Mouse (Mus musculus) gastrocnemius, adult 8-10 months (tissue): ENCODE results near the gene Map6. TPM values are rescaled to one million over a fixed set of nuclear protein-coding genes. Genes with fewer than 3 reads are reported as not detected.

Experiments
- DNase-seq, 2 experiments: peaks; one replicate each; pipeline ENCODE4 v3.0.0; 2022; ENCODE audit warnings: low spot score in 2 of 2
- total RNA-seq, 4 experiments: library from RNA; stranded (reverse); gene quantifications; 2 replicates each; pipeline ENCODE4 v1.2.4; 2022

Map6 gene
- total RNA-seq, 4 experiments from 2014 or later: 1.5 to 2.8 (median 2.1) TPM

DNA sequence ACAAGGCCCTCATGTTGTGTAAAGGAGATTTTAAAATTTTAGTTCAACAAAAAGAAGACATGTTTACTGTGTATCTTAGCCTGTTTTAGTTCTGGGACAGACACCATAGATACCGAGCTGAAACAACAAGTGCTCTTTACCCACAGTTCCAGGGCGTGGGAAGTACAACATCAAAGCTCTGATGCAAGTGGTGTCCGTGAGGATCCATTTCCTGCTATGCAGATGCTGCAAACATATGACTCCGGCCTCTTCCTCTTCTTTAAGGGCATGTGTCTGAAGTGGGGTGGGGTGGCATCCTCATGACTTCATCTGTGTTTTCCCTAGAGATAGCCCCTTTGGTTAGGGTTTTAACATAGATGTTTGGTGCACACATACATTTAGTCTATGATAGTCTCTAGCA, 3.7 kb upstream of the Map6 start:
- DNase-seq: no peak

DNA sequence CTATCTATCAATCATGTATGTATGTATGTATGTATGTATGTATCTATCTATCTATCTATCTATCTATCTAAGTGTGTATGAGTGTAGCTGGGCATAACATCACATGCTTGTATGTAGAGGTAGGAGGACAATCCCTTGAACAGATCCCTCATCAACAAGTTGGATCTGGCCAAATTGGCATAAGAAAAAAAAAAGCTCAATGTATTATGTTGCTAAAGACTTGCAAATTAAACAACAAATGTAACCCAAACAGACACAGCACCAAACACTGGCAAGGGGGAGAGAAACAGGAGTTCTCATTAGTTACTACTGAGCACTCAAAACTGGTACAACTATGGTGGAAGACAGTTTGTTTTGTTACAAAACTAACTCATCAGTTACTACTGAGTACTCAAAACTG, 2.6 kb upstream of the Map6 start:
- DNase-seq: no peak

DNA sequence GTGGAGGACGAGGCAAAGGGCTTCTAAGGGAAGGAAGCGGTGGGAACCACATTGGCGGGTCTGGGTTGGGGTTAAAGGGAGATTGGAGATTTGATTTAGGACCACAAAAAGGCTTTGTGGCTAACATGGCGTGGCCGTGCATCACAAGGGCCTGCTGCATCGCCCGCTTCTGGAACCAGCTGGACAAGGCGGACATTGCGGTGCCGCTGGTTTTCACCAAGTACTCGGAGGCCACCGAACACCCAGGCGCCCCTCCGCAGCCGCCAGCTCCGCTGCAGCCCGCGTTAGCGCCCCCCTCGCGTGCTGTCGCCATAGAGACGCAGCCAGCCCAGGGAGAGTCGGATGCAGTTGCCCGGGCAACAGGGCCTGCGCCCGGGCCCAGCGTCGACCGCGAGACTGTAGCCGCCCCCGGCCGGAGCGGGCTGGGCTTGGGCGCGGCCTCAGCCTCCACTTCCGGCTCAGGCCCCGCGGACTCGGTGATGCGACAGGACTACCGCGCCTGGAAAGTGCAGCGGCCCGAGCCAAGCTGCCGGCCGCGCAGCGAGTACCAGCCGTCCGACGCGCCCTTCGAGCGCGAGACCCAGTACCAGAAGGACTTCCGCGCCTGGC, 754 bp downstream of the Map6 start:
- DNase-seq: peak; percentile 26 to 42

DNA sequence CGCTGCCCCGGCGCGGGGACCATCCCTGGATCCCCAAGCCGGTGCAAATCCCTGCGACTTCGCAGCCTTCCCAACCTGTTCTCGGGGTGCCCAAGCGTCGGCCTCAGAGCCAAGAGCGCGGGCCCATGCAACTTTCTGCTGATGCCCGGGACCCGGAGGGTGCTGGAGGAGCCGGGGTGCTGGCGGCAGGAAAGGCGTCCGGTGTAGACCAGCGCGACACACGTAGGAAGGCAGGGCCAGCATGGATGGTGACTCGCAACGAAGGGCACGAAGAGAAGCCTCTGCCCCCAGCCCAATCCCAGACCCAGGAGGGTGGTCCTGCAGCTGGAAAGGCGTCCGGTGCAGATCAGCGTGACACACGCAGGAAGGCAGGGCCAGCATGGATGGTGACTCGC, 1.3 kb downstream of the Map6 start:
- DNase-seq: no peak

DNA sequence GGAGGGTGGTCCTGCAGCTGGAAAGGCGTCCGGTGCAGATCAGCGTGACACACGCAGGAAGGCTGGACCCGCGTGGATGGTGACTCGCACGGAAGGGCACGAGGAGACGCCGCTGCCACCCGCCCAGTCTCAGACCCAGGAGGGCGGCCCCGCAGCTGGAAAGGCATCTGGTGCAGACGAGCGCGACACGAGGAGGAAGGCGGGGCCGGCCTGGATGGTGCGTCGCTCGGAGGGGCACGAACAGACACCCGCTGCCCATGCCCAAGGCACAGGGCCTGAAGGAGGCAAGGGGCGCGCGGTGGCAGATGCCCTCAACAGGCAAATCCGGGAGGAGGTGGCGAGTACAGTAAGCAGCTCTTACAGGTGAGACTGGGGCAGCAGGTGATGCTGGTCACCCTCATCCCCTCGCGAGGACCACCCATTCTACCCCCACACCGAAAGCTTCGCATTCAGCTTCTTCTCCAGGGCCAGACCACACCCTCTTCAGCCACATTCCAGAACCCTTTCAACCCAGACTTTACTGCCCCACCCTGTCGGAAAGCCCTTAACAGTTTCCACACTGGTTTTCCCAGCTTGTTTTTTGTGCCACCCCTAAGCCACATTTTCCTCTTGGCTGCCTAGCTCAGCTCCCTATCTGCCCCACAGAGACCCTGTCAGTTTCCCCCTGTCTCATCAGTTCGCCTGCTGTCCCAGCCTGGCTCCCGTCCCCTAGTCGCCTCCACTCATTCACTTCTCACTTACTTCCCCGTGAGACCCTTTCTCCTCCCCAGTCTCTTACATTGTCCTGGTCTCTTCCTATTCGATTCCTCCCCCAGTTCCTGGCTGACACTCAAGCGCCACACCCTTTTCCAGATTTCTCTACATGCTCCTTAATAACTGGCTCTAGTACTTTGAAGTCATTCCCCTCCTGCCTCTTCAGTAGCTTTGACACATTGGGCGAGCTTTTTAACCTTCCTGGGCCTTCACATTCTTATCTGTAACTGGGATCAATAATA, 2.0 kb downstream of the Map6 start:
- DNase-seq: peak in 1 of 2 experiments; percentile 9

DNA sequence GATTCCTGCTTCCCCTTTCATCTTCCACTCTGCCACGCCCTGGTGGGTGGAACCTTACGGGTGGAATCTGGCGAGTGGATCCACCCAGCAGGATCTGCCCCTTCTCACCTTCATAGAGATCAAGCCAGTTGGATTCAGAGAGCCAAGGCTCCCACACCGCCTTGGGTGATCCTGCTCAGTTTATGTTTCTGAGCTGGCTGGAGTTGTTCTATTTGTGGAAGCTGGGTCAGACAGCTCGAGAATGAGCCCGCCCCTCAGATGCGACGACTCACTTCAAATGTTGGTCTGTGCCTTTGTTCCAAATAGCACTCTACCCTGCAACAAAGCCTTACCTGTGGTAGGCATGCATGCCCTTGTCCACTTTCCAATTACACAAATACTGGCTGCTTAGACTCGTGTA, 4.4 kb downstream of the Map6 start:
- peak in 1 of 2 experiments; percentile 33 for DNase-seq

DNA sequence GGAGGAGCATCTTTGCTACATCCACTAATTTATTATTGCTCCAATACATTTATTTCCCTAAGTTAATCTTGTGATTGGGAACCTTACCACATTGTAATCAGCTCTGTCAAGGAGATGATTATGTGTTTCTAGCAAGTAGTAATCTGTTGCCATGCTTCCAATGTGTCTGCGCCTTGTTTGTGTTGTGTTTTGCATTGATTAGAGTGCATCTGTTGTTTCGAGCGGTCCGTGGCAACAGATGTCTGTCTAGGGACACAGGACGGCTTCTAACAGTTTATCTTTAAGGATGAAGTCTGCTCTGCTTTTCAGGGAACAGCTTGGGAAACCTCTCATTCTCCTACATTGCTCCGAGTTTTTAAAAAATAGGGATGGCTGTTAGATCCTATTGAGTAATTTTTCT, 7.9 kb downstream of the Map6 start:
- DNase-seq: no peak

DNA sequence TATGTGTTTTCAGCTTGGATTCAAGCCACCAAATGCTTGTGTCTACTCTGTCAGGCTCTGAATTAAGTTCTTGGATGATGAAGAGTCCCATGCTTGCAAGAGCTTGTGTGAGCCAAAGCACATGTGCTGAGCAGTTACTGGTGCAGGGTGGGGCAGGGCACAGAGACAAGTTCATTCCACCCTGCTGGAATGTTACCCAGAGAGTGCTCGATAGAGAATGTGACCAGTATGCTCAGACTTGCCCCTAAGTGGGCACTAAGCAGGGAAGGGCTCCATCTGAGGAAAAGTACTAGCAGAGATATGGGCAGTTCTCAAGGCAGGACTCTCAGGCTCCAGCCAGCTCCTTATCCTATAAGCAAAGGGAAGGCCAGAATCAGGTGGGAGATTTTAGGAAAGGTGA, 9.4 kb downstream of the Map6 start:
- DNase-seq: no peak

DNA sequence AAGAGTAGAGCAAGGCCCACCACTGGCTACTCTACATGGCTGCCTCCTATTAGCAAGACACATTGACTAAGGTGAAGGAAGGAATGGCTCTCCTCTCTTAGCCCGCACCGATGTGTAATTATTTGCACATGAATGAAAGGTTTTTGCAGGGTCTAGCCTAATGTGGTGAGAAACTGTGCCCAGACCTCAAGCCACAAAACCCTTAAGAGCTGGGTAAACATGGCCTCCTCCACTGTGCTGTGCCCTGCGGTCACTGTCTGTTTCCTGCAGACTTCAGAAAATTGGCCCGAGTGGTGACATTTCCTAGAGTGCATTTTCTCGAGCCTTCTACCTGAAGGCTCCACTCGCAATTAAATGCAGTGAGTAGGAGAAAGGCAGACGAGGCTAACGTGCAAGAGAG, 11.1 kb downstream of the Map6 start:
- DNase-seq: no peak

DNA sequence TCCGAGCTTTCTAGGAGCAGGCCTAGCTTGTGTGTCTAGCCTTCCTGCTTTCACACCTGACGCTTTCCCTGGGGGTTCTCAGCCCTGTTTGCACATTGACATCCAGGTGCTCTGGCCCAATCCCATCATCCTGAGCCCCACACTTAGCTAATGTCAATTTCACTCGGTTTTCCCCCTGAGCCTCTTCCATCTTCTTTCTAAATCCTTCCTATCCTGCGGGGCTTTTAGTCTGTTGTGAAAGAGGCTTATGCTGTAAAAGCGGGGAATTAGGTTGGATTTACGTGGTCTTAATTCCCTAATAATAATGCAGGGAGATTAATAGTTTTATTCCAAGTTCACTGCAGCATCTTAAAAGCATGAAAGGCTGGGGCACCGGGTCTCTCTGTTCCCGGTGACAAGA, 12.3 kb downstream of the Map6 start:
- DNase-seq: no peak

DNA sequence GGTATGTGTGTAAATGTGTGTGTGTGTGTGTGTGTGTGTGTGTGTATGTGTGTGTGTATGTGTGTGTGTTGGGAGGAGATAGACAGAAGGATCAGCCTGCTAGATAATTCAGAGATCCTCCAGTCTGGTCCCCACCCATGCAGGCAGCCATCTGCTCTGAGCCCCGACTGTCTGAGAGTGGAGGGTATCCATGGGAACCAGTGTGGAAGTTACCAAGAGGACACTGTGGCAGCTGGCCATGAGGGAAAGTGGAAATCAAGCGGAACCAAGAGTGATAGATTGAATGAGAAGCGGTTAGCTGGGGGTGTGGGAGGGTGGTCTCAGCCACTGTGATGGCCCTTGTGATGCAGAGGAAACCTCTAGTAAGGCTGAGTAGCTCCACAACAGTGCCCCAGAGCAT, 20.0 kb downstream of the Map6 start:
- no peak for DNase-seq

DNA sequence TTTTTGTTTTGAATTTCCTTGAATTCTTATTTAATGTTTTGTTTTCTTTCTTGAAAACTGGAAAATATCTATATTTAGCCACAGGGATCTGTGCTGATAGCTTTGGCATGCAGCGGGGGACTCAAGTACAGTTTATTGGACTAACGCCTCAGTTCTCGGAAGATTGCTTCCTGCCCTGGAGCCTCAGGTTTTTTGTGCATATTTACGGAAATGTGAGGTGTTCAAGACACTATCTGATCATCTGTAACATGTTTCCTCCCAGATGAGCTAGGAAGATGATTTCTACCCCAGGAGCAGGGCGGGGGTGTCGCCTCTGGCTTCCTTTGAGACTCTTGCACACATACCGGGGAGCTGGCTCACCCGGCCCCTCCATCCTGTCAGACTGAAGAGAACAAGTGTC, 22.8 kb downstream of the Map6 start:
- no peak for DNase-seq

DNA sequence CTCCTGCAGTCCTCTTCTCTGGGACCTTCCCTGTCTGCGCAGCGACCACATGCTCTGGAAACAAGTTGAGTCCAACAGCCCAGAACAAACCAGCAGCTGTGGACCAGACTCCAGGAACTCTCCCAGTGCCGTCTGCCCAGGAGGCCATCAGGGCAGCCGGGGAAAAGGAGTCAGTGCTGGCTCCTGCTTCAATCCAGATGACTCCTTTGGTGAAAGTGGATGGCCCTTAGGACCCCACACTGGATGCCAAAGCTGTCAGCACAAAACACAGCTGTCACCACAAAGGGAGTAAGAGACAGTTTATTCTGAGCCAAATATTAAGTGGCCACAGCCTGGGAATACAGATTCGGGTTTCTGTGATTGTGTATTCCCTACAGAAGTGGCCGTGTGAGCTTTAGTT, 23.7 kb downstream of the Map6 start:
- no peak for DNase-seq

DNA sequence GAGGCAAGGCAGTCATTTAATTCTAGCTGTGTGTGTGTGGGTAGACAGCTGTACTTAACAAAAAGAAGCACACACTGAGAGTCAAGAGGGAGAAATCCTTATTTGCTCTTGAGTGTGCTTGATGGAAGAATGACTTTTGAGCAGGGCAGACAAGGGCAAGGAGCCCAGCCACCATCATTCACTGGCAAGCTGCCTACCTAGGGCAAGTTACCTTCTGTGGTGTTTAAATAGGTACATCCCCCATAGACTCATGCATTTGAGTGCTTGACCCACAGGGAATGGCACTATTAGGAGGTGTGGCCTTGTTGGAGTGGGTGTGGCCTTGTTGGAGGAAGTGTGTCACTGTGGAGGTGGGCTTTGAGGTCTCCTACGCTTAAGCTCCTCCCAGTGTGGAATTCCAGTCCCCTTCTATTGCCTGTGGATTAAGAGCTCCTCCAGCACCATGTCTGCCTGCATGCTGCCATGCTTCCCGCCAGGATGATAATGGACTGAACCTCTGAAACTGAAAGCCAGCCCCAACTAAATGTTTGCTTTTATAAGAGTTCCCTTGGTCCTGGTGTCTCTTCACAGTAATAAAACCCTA, 27.0 kb downstream of the Map6 start:
- DNase-seq: no peak

DNA sequence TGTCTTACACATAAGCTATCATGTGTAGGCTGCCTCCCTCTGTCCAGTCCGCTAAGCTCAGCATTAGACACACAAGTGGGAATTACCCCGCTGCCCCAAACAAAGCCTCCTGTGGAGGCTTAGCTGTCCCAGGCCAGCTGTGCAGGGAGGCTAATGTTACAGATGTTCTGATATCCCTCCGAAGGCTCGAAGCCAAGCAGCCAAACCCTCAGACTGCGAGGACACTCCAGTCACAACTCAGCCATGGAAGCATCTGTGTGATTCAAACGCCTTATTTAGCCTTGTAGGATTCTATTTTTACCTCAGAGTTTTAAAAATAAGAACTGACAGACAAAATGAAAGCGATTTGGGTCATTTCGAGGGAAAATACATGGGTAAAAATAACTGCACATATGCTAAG, 27.9 kb downstream of the Map6 start:
- DNase-seq: peak in 1 of 2 experiments; percentile 30

DNA sequence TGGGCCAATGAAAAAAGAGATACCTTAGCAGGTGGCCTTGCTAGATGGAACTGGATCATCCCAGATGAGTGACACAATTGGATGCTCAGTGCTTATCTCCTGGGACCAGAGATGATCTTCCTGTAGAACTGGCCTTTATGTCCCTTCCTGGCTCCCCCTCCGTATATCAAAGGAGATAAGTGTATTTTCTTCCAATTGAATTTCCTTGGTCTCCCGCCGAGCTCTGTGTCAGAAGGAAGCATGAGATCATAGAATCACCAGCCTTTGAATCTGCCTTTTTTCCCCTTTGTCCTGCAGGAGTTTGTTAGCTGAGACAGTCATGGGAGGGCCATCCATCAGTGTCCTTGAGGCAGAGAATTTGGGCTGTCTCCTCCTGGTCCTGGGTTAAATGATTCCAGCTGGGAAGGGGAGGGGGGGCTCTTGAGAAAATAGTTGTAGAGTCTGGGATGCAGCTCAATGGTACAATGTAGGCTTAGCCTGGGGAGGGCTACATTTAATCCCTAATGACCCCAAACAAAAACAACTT, 33.5 kb downstream of the Map6 start:
- no peak for DNase-seq

DNA sequence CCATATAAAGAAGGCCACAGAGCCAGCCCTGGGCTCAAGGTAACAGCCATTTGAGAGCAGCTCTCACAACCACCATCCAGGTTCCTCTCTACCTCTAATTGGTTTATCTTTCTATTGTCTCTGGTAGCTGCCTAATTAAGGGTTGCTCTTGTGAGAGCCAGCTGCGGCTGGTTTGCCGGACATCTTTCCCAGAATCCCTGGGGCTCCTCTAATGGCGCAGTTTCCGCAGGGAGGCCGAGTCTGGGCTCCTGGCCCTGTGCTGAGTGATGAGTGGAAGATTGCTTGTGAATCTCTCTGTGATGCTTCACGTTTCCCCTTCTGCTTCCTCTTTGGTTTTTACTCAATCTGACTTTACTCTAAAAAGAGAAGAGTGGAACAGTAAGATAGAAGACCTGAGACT, 36.8 kb downstream of the Map6 start:
- DNase-seq: no peak

DNA sequence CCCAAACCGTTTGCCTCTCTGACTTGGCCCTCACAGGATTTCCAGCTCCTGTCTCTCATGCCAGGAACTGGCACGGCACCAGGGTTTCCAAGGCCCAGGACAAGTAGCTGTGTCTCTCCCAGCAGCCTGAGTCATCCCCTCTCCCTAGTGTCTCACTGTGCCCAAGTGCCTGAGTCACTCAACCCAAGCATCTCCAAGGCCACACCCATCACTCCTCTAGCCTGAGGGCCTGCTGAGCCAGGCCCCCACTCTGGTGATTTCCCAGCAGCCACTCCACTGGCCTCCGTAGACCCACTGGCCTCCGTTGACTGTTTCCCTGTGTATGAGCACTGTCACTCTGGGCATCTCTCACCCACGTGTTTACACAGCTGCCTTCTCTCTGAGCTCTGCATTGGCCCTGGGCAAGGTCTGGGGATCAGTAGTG, 37.7 kb downstream of the Map6 start:
- DNase-seq: peak; percentile 74 to 81

DNA sequence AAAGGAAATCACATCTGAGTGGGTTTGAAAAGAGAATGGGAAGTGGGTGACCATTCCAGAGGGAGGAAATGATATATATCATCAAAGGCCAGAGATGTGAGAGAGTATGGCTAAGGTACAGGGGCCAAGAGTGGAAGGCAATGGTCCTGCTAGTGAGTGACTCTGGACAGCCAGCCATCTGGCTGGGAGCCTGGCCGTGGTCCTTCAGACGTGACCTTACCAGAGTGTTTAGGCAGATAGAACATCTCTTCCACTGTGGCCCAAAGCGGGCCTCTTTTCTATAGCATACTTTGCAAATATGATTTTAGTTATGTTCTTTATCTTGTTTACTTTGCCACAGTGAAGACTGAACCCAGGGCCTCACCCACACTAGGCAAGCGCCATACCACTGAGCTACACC, 38.4 kb downstream of the Map6 start:
- DNase-seq: no peak

DNA sequence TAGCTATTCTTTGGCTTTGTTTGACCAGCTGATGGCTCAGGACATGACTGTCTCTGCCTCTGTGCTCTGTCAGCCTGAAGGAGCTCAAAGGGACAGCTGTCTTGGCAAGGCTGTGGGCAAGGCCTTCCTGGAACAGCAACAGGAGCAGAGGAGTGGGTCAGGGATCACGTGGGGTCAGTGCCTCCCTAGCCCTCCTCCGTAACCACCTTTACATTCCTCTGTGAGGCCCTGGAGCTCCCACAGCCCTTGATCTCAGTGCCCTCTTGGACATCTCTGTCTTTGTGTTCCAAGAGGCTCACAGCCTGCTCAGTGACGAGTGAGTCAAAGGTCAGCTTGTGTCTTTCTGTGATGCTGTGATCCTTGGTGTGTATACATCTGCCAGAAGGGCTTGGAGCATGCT, 39.4 kb downstream of the Map6 start:
- DNase-seq: no peak

DNA sequence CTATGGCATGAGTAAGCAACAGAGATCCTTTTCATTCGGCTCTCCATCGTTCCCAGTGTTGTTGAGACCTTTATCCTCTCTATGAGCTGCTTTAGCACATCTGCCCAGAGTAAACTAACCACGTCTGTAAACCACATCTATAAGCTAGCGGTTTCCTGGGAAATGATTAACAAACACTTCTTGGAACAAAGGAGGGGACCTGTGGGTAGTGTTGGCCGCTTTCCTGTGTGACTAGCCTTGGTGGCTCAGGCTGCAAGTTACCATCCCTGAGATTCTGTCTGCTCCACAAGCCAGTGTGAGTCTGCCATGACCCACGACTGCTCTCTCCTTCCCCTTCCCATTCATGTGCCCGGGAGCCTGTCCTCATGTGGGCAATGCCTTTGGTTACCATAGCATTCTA, 44.2 kb downstream of the Map6 start:
- DNase-seq: no peak

DNA sequence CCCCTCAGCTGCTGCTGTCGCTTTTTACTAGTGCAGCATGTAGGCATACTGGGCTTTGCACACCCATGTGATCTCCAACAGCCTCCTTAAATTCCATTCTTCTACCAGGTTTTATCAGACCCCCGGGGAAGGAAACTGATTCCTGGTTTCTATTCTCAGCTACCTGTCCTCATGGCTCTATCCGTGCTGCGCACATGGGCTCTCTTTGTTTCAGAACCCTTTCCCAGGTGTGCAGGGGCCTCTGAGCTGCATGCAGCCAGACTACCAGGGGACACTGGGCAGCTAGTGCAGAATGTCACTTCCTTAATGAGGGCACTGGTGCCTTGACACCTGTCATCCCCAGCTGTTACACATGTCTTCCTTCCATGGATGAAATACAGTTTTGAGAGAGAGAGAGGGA, 44.8 kb downstream of the Map6 start:
- no peak for DNase-seq
